ENCODE assay signal across 8 mouse cellular contexts in genomic region chr8:69584611-69585202, GRCm38 (mm10). TPM values are rescaled to one million over a fixed set of nuclear protein-coding genes. Genes with fewer than 3 reads are reported as not detected.
A peak's percentile ranks its signal among the peaks of the same experiment; 100 is the strongest.
DNase-seq lines count a peak whose midpoint lies in the region; ATAC-seq and TF ChIP-seq lines count a peak whose summit lies in the region.

No protein-coding gene starts in this region.

- peak overlapping the region; percentile 52 for H3K27ac ChIP-seq in limb, embryonic 14.5 days (replicated peaks; ENCODE audit: low read depth, low read length)
- H3K27ac ChIP-seq in midbrain, embryonic 14.5 days (replicated peaks; ENCODE audit: low read depth, low read length): no peak overlapping the region
- H3K27ac ChIP-seq in testis, adult 2 months (ENCODE audit: control insufficient read depth, insufficient read depth, low read depth, low read length): no peak overlapping the region

- H3K4me2 ChIP-seq in limb, embryonic 14.5 days (replicated peaks; ENCODE audit: low read depth, low read length, severe bottlenecking): peak overlapping the region; percentile 71
- H3K4me2 ChIP-seq in midbrain, embryonic 14.5 days (ENCODE audit: low read length): peak overlapping the region; percentile 85

- peak overlapping the region; percentile 80 for H3K9ac ChIP-seq in limb, embryonic 14.5 days (ENCODE audit: low read depth, low read length, severe bottlenecking)
- H3K9ac ChIP-seq in midbrain, embryonic 14.5 days (replicated peaks; ENCODE audit: low read length): peak overlapping the region; percentile 60

- H3K4me1 ChIP-seq in limb, embryonic 14.5 days (ENCODE audit: control insufficient read depth, insufficient read depth, low read length): no peaks in the 10 kb centered on the region
- 0 out of 2 replicates have a peak, but pooled peaks cover 3% of the 10 kb centered on the region for H3K4me1 ChIP-seq in midbrain, embryonic 14.5 days (ENCODE audit: control insufficient read depth, insufficient read depth, low read length)
- H3K4me1 ChIP-seq in testis, adult 2 months (ENCODE audit: control insufficient read depth, insufficient read depth, low read length): no peaks in the 10 kb centered on the region

- no peak for TF ChIP-seq POLR2A in limb, embryonic 14.5 days (IDR thresholded peaks at IDR 0.05; ENCODE audit: borderline replicate concordance, extremely low read depth, insufficient read depth, insufficient read length)
- no peak for TF ChIP-seq POLR2A in testis, adult 2 months (IDR thresholded peaks at IDR 0.05; ENCODE audit: control insufficient read depth, low read depth, low read length)

- peak; percentile 68; the same call in 1 of the 2 replicates for ATAC-seq in limb, embryonic 14.5 days (ENCODE audit: low FRiP score, low read depth)
- no peak; the same call in 1 of the 2 replicates for ATAC-seq in midbrain, embryonic 14.5 days (ENCODE audit: low FRiP score, low TSS enrichment)

- H3K9me3 ChIP-seq in limb, embryonic 14.5 days (ENCODE audit: control insufficient read depth, low read length): no peaks in the 10 kb centered on the region
- H3K9me3 ChIP-seq in midbrain, embryonic 14.5 days (ENCODE audit: control insufficient read depth, low read length): no peaks in the 10 kb centered on the region

- TF ChIP-seq CTCF in testis, adult 2 months (IDR thresholded peaks at IDR 0.05; ENCODE audit: control insufficient read depth, insufficient read depth, insufficient replicate concordance, low read depth, low read length): no peak

- H3K4me3 ChIP-seq in limb, embryonic 14.5 days (replicated peaks; ENCODE audit: low read length): peak overlapping the region; percentile 43
- peak overlapping the region; percentile 45 for H3K4me3 ChIP-seq in midbrain, embryonic 14.5 days (replicated peaks; ENCODE audit: low read depth, low read length)
- H3K4me3 ChIP-seq in testis, adult 2 months (ENCODE audit: control insufficient read depth, low read depth, low read length): peak overlapping the region; percentile 71

- intact Hi-C loops in gastrocnemius, postnatal 36 days (cut with DNase I): no loop called here

- 2% methylated on average over 32 of the region's 54 CpGs for WGBS in limb, embryonic 14.5 days
- WGBS in midbrain, embryonic 14.5 days: 1% methylated on average over 54 of the region's 54 CpGs

- DNase-seq in left cerebral cortex, adult 18-20 months (ENCODE audit: low spot score in 2 of 2): peak; percentile 41 to 63
- DNase-seq in left cerebral cortex, adult 11 months (ENCODE audit: low spot score): no peak
- DNase-seq in cerebellum, postnatal 36 days: peak; percentile 54 to 61
- peak; percentile 4 to 36 for DNase-seq in gastrocnemius, postnatal 36 days
- DNase-seq in kidney, adult 18-20 months: peak; percentile 51
- peak; percentile 4 for DNase-seq in limb, embryonic 14.5 days (ENCODE audit: low spot score)
- peak; percentile 65 for DNase-seq in midbrain, embryonic 14.5 days

- H3K27me3 ChIP-seq in limb, embryonic 14.5 days (ENCODE audit: control insufficient read depth, insufficient read depth, low read length): no peaks in the 10 kb centered on the region
- H3K27me3 ChIP-seq in midbrain, embryonic 14.5 days (ENCODE audit: control insufficient read depth, insufficient read depth, low read length): no peaks in the 10 kb centered on the region
- H3K27me3 ChIP-seq in testis, adult 2 months (ENCODE audit: control insufficient read depth, insufficient read depth, low read length): no peaks in the 10 kb centered on the region

- no peaks in the 10 kb centered on the region for H3K36me3 ChIP-seq in limb, embryonic 14.5 days (ENCODE audit: control insufficient read depth, insufficient read depth, low read length)
- no peaks in the 10 kb centered on the region for H3K36me3 ChIP-seq in midbrain, embryonic 14.5 days (ENCODE audit: control insufficient read depth, insufficient read depth, low read length)
- no peaks in the 10 kb centered on the region for H3K36me3 ChIP-seq in testis, adult 2 months (ENCODE audit: control insufficient read depth, insufficient read depth, low read length)

RNA-seq across cellular contexts. Expression of gene Zfp868, which starts 40.6 kb away (rescaled TPM):
- 10 to 100 TPM; 19.2 to 19.6 TPM for total RNA-seq in left cerebral cortex, adult 18-20 months (2021)
- total RNA-seq in gastrocnemius, postnatal 36 days (2021): 1 to 10 TPM; 4.3 to 5.7 TPM
- polyA plus RNA-seq in limb, embryonic 14.5 days (2012; rRNA removed): 13.7 and 14.9 TPM in 2 replicates
- 23.5 and 24.7 TPM in 2 replicates for polyA plus RNA-seq in limb, embryonic 14.5 days (2014; fragmentation: Nextera tagmentation; extraction: Ambion mirVana)
- 41.4 and 48.1 TPM in 2 replicates for polyA plus RNA-seq in midbrain, embryonic 14.5 days (2014; fragmentation: Nextera tagmentation; extraction: Ambion mirVana)
- polyA plus RNA-seq in testis, adult 2 months (2012; rRNA removed): 4.3 and 4.8 TPM in 2 replicates
